Mouse (Mus musculus): Measurements from ENCODE around the gene Myo16.
A peak's percentile ranks its signal among the peaks of the same experiment; 100 is the strongest.

Myo16 gene

GRCm38 (mm10) chr8:10307770-10308476 lies 154.2 kb downstream of the Myo16 start:
- peak; percentile 32 for DNase-seq

GRCm38 (mm10) chr8:10310470-10310869 lies 156.8 kb downstream of the Myo16 start:
- DNase-seq = no peak

GRCm38 (mm10) chr8:10312316-10312715 lies 158.6 kb downstream of the Myo16 start:
- DNase-seq = no peak

GRCm38 (mm10) chr8:10316201-10316600 lies 162.5 kb downstream of the Myo16 start:
- DNase-seq = no peak

DNA sequence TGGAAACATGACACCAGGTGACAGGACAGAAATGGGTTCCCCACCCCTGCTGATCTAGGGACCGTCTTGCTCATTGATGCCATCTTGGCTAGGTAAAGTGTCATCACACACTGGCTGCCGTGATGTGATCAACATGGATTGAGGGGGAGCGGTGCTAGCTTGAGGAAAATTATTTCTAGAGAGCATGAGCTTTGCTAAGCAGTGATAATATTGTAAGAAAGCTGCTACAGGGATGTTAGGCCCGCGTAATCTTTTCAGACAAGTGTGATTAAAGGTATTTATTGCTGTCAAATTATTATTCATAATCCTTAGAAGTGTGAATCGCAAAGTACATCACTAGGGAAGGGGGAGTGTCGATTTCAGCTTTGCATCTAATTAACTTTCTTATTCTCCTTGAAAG lies 164.4 kb downstream of the Myo16 start:
- no peak for DNase-seq

GRCm38 (mm10) chr8:10350451-10350850 lies 196.7 kb downstream of the Myo16 start:
- no peak for DNase-seq

DNA sequence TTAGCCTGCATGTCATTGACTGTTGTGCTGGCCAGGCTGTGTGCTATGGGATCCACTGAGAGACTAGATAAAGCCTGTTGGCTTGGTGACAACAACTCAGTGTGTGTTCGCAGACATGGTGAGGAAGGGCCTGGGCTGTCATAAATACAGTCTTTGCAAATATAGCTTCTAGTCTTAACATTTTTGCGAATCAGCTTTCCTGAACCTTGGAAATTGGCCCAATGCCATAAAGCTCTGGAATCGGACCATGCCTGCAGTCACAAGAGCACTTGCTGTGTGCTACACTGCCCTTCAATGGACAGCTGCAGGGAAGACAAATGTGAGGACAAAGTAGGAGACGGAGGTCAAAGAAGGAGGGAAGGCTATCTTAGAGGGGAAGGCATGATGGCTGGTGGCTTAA lies 205.0 kb downstream of the Myo16 start:
- DNase-seq = no peak

DNA sequence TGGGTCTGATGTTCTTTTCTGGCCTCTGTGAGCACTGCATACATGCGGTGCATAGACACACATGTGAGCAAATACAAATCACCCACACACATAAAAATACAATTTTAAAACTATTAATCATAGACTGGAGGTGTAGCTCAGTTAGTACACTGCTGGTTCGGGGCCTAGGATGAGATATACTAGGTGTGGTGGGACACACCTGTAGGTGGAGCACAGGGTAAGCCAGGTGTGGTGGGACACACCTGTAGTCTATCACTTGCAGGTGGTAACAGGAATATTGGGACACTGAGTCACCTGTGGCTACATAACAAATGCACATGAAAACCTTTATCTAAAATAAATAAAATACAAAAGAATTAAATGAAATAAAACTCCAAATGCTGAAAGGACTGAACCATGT lies 209.2 kb downstream of the Myo16 start:
- DNase-seq = no peak

DNA sequence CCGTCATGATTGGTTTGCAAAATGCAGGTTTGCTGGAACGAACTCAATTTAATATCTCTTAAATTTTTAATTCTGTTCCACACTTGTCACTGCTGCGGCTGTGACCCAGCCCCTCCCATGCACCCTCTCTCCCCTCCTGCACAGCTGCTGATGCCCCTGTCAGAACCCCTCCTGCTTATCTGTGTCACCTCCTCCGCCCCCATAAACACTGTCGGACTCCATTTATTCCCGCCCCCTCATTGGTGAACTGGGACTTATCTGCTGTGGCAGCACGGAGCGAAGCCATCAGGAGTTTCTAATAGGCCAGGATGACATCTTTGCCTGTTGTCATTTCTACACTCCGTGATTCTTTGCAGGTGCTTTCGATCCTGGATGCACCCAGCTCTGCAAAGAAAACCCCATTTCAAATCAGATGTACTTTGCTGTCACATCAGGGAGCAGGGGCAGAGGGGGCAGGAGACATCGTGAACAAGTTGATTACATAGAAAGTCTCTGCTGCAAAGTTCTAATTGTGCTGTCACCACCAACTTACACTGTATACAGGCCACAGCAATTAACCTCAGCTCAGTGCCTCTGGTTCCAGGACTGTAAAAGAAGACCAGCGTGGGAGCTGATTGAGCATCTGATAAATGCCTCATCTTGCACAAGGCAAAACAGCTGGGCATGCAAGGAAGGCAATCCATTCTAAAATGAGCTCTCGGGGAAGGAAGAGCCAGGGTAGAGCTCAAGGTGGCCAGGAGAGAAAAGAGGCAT lies 210.1 kb downstream of the Myo16 start:
- DNase-seq = peak; percentile 25

DNA sequence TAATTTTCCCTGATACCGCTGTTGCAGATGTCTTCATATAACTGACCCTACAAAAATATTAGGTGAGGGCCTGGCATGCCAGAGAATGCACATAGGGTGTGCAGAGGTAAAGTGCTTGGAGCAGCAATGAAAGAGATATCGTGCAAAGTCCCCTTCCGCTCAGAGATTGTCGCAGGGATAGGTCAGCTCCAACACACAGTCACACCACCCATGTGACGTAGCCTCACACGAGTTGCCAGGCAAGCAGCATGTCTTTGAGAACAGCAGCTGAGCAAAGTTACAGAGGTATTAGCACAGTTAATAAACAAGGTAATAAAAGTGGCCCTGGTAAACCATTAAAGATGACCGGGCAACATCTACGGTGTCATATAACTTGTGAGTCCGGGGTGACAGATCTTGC lies 212.4 kb downstream of the Myo16 start:
- no peak for DNase-seq

- DNase-seq = no peak
Measured at GRCm38 (mm10) chr8:10372571-10372970, 218.9 kb downstream of the Myo16 start.

DNA sequence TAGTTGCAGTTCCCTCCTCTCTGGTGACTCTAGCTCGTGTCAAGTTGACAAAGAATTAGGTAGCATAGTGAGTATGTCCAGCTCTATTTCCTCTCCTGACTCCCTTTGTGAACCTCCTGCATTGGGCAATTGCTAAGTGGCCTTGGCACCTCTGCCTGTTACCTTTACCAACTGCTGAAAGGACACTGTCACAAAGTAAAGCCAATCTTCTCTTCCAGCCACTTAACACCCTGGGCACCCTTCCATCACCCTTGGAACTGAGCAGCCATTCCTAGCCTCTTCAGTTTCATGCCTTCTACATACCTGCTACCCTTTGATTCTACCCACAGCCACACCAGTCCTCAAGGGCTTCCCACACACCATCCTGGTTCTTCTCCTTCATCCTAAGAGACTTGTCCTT lies 233.4 kb downstream of the Myo16 start:
- no peak for DNase-seq

DNA sequence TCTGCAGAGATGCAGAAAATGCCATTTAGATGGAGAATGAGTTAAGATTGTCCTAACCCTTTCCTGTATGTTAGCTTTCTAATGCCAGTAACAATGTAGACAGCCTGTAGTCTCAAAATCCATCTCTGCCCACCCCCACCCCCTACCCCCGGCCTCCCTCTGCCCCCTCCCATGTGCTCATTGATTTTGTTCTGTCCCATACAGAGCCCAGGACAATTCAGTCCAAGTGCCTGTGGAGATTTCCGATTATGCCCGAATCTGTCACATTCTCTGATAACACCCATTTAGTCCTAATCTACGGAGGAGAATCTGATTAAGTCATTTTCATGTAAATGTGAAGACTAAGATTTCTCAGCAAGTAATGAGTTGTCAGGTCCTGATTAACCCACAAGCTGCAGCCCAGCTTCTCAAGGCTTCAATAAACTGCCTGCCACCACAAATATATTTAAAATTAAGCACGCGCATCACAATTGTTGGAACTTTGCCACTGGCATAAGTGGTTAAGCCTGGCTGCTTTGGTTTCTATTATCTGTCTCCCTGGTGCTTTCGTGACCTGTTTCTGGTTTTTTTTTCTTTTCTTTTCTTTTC lies 237.5 kb downstream of the Myo16 start:
- no peak for DNase-seq

- DNase-seq = no peak
Measured at GRCm38 (mm10) chr8:10391913-10392312, 238.2 kb downstream of the Myo16 start.

- DNase-seq = no peak
Measured at GRCm38 (mm10) chr8:10394506-10394905, 240.8 kb downstream of the Myo16 start.

- DNase-seq = no peak
Measured at GRCm38 (mm10) chr8:10395146-10395545, 241.4 kb downstream of the Myo16 start.

GRCm38 (mm10) chr8:10402606-10403005 lies 248.9 kb downstream of the Myo16 start:
- peak; percentile 35 for DNase-seq

- DNase-seq = peak; percentile 43
Measured at GRCm38 (mm10) chr8:10405469-10405868, 251.8 kb downstream of the Myo16 start.

DNA sequence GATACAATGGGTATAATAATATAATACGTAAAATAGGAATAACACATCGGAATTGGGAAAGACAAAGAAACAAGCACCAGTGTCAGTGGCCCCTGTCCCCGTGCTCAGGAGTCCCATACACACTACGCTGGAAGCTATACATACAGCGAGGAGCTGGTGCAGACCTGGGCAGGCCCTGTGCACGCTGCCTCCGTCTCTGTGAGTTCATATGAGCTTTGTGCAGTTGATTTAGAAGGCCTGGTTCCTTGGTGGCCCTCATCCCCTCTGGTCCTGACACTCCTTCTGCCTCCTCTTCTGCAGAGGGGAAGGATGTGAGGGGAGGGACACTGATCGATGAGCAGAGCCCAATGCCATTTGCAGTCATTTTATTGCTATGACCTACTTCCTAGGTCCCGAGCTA lies 255.3 kb downstream of the Myo16 start:
- no peak for DNase-seq

- DNase-seq = no peak
Measured at GRCm38 (mm10) chr8:10411511-10411910, 257.8 kb downstream of the Myo16 start.

GRCm38 (mm10) chr8:10413881-10414280 lies 260.2 kb downstream of the Myo16 start:
- DNase-seq = no peak

- DNase-seq = peak; percentile 75
Measured at GRCm38 (mm10) chr8:10414684-10415212, 261.0 kb downstream of the Myo16 start.

DNA sequence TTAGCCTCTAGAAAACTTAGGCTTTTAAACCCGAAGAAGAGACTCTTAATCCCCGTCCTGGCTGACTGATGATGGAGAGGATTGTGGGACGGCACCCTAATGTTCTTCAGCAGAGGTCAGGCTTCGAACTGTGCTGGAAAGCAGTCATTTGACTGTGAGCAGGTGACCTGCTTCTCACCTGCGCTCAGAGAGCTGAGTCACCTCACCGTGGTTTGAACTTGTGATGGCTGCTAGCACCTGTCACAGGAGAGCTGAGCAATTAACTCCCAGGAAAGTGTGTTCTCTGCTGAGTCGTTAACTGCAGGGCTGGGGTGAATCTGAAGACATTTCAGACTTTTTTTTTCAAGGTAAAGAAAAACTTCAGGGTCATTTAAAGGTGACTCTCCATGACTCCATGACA lies 261.6 kb downstream of the Myo16 start:
- DNase-seq = no peak

DNA sequence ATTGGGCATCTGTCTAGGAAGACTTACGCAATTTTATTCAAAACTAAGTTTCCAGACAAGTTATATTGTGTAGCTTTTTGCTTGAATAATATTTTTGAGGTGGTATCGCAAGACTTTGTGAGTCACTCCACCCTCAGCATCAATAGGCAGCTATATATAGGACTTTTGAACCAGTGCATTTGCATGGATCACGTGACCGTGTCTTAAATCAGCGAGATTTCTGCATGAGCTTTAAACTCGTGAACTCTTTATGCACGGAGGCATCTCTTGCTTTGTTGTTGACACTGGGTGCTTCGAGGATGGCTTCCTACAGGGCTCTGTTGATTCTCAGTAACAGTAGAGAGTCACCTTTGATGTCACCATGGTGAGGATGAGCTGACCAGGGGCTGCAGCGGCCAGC lies 262.2 kb downstream of the Myo16 start:
- no peak for DNase-seq

All from right cerebral cortex, adult 18-20 months (tissue).